Mouse (Mus musculus) layer of hippocampus, postnatal 10 days (tissue): ENCODE data around the gene Arntl. TPM values are rescaled to one million over a fixed set of nuclear protein-coding genes. Genes with fewer than 3 reads are reported as not detected.
"Not testable (repeated sequence)": the region's sequence is repeated elsewhere in the genome, so short reads cannot be mapped to it uniquely, and the experiment has no call there.

Source experiments
- DNase-seq, 2 experiments: peaks; one replicate each; pipeline ENCODE4 v3.0.0; 2021; ENCODE audit warnings: low spot score in 2 of 2
- total RNA-seq, 2 experiments: library from RNA; stranded (reverse); gene quantifications; 2 replicates each; pipeline ENCODE4 v1.2.3; 2021

Gene Arntl
- total RNA-seq, 2 experiments from 2014 or later = 26.3 to 28.1 TPM

GRCm38 (mm10) chr7:113249134-113249825, 42.0 kb downstream of the Arntl start:
- DNase-seq = peak; percentile 59 to 64

DNA sequence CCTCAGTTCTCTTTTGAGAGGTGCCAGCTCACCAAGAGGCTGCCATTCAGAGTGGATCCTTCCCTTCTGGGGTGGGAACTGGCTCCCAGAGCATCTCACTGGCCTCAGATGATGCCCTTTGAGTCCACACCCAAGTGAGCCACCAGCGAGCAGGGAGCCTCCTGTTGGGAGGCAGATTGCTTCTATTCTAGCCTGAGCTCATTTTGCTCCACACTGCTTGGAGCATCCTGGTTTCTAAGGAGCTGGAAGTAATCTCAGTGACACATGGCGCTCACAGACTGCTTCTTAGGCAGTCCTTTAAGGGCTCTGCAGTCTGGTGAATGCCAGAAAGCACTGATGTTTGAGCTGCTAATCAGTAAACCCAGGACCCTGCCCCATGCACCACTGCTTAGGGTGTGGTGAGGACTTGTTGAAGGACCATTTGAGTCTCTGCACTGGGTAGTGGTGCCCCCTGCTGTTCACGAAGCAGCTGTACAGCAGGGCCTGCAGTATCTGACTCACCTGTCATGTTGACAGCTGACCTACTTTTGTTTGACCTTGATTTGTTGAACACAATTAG, 43.2 kb downstream of the Arntl start:
- DNase-seq = peak; percentile 44 to 64

DNA sequence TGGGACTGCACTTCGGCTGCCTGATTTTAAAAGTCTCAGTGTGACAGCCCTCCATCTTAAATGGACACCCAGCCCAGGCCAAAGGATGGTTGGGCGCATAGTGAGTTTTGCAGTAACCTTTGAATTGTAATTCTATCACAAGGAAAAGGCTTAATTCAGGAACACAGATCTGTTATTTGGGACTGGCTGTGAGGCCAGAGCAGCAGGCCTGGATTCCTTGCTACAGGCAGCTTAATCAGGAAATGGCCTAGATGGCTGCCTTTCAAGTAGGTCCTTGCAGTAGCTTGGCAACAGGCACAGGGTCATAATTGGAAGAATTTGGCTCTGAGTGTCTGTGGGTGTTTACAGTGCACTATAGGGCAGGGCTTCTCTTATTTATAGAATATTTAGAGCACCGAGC, 43.7 kb downstream of the Arntl start:
- DNase-seq = no peak

DNA sequence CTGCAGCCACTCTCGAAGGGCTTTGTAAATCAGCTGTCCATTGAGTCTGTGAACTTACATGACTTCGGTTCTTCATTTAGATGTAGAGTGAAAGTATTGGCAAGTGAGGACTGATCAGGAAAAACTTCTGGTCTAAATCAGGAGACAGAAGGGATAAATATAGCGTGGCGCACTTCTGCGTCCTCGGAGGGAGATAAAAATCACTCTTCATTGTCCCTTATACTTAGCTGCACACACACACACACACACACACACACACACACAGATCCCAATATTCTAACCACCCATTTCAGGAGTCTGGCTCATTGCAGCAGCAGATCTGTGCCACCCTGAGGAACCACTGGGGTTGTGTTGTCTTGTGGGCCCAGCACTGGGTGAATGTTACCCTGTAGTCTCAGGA, 44.3 kb downstream of the Arntl start:
- no peak for DNase-seq

DNA sequence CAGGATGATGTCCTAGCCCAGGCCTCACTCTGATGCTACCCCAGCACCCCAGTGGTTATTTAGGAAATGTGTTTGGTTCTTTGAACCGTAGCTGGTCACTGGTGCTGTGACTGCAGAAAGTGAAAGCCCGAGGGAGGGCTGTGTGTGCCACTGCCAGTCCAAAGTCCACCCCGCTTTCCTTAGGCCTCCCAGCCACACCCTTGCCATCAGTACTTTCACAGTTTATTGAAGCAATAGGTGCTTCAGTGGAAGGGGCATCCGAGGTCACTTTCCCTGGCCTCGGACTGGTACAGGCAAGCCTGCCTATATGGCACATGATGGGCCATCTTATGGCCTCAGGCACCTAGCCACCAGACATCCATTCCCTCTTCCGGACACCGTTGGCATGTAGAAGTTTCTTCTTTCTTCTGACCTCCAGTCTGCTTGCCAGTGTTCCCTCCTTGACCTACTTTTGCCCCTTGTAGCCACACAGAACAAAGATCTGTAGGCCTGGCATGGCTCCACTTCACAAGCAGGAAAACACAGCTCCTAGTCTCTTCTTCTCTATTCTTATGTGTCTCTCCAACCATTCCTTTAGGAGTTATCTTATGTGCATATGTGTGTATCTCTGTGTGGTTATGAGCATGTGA, 46.6 kb downstream of the Arntl start:
- no peak for DNase-seq

- DNase-seq = peak; percentile 54 to 66
Measured at GRCm38 (mm10) chr7:113256046-113256445, 48.8 kb downstream of the Arntl start.

DNA sequence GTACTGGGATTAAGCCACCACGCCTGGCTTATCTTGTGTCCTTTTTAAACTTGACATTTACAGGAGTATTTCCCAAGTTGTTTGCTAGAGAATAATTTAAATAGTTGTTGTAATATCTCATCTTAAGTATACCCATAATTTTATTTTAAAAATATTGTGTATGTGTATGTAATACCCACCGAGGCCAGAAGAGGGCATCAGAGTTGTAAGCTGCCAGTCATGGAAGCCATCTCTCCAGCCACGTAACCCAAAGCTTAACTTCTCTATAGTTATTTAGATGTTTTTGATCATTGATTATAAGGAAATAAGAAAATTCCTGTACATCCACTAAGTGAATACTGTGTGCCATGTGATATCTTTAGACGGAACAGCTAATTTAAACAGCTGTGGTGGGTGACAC, 51.2 kb downstream of the Arntl start:
- DNase-seq = no peak

DNA sequence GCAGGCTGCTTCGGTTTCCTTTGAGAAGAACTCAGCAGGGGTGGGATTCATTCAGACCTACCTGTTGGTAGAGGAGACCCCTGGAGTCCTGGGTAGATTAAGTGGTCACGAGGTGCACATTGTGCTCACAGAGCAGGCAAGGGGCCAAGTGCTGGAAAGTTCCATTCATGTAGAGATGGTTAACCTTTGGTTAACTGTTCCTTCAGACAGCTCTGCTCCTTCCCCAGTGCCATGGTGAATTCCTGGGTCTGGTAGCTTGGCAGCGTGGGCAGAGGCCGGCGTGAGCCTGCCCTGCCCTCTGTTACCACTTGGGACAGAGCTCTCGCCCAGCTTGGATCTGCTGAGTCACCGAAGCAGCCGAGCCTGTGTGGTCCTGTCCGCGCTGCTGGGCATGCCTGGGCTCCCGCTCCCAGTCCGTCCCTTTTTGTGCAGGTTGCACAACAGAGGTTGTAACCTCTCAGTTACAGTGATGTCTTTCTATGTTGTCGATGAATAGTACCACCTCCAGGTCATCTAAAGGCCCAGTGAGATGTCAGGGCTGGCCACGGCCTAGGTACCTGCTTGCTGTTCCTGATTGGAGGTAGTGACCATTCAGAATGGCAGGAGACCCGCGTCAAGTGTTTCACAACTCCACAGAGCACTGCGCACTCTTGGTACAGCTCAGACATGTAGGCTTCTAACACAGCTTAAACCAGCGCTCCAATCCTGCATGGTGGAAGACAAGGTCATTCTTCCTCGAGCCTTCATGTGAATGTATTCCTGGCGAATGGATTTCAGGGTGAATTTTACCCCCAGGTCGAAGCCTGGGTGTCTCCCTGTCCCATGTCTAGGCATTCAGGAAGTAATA, 53.3 kb downstream of the Arntl start:
- no peak for DNase-seq

GRCm38 (mm10) chr7:113261690-113262089, 54.4 kb downstream of the Arntl start:
- no peak for DNase-seq

DNA sequence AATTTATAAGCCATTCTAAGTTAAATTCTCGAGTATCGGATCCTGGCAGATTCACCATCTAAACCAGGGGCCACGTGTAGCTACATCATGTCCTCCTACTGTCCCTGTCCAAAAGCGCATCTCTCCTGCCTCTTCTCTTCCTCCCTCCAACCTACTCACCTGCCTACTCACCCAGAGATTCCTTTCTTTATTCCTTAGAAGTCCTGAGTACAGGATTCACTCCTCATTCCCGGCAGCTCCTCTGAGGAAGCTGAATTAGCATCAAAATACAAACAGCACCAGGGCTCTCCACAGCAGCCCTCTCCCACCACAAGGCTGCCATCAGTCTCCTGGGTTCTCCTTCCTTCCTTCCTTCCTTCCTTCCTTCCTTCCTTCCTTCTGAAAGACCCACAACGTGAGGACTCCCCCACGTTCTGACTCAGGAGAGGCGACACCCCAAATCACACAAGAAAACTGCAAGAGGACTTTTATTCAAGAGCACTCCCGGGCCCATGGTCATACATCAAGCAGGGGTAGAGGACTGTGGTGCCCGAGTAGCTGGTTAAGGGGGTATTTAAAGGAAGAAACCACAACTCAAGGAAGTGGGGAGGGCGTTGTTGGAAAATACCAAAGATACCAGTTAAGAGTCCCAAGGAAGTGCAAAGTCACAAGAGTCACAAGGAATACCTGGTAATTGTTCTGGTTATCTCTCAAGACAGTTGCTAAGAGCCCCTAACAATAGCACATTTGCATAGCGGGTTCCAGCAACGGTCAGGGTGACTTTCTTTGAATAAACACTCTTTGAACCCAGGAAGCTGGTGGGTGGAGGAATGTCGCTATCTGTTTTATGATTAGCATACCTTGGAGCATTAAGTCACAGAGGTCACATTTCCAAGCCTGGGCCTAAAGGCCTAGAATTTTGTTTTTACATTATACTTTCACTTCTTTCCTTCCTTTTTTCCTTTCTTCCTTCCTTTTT, 55.5 kb downstream of the Arntl start:
- DNase-seq = not testable (repeated sequence)

- DNase-seq = no peak
Measured at GRCm38 (mm10) chr7:113263990-113264389, 56.7 kb downstream of the Arntl start.

GRCm38 (mm10) chr7:113268287-113268686, 61.0 kb downstream of the Arntl start:
- peak; percentile 82 for DNase-seq

DNA sequence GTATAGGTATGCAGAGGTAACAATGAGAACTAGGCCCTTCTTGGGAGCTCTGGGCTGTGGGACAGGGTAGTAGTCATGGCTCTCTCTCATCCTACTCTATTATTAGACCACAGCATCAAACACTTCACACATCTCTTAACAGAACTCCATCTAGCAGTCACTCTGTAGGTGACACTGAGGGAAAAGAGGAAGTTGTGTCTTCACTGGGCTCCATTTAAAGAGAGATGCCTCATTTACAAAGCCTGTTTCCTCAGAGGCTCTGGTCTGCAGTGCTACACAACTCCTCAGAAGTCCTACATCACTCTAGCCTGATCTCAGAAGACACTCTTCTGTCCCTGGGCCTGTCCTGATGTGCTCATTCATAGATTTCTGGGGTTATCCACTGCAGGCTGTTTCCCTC, 61.8 kb downstream of the Arntl start:
- DNase-seq = no peak

DNA sequence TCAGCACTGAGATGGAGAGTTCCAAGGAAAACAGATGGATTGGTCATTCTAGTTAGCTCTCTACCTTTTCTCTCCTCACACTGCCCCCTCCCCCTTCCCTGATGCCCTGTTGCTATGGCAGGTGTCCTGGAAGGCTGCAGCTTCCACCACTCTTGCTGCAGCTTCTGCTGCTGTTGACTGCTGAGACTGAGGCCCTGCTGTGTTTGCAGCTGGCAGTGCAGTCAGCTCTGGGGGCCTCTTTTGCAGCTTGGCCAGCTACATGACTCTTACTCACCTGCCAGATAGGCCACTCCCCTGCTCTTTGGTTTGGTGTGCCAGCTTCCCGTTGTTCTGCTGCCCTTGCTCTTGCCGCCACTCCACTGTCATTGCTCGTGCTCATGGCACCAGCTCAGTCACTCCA, 62.7 kb downstream of the Arntl start:
- no peak for DNase-seq

GRCm38 (mm10) chr7:113270551-113270950, 63.3 kb downstream of the Arntl start:
- peak; percentile 44 to 57 for DNase-seq

GRCm38 (mm10) chr7:113270991-113271390, 63.7 kb downstream of the Arntl start:
- DNase-seq = no peak

DNA sequence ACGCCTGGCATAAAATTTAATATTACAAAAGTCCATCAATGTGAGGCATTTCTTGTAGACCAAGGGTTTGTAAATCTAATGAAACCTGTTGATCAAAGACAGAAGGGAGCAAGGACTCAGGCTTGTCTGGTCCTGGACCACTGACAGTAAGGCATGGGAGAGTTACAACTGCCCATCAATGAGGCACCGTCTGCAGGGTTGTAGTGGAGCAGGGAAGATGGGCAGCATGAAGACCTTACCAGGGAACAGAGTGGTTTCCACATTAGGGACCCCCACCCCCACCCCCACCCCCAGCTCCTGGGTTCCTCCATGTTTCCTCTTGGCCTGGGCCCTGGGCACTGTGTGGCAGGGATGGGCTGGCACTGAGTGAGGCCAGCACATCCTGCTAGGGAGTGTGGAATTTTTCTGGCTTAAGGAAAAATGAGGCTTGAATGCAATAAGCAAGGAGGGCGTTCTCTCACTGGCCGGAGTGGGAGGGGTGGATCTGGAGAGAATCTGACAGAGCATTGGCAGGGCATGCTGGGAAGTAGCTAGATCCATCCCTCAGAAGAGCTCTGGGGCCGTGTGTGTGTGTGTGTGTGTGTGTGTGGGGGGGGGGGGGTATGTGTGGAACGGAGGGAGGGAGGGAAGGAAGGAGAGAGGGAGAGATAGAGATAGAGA, 65.2 kb downstream of the Arntl start:
- DNase-seq = no peak

DNA sequence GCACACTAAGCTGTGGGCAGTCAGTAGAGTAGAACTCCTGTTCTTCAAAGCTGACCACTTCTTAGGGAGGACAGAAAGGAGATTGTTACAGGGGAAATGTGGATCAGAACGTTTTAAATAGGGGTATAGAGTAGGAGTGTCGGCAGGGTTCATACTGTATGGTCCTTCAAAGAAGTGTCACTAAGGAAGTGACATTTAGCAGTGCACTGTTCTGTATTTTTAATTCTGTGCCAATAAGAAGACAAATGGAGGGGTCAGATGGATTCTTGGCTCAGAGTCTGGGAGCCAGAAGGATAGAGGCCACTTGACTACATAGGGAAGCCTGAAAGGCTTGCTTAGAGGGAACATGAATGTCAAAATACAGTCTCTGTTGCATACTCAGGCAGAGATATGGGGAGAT, 70.0 kb downstream of the Arntl start:
- DNase-seq = no peak

DNA sequence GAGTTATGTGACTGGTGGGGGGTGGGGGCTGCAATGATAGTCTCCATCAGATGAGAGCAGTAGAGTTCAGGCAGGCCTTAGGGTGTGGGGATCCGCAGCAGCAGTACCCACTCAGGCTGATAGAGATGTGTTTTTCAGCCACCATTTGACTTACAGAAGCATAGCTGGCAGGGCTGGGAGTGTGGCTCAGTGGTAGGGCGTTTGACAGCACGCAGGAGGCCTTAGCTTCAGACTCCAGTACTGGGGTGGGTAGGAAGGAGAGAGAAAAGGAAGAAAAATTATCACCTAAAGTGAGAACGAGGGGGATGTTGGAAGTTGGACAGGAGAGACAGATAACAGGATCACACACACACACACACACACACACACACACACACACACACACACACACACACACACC, 71.2 kb downstream of the Arntl start:
- no peak for DNase-seq

- DNase-seq = no peak
Measured at GRCm38 (mm10) chr7:113279246-113279645, 72.0 kb downstream of the Arntl start.
